Mouse (Mus musculus): ENCODE data around the gene Vps26b. TPM values are rescaled to one million over a fixed set of nuclear protein-coding genes. Genes with fewer than 3 reads are reported as not detected.

Vps26b gene
- polyA plus RNA-seq, 1 experiment from 2014 or later, result 28.1 TPM

- Histone ChIP-seq H3K9me3 (replicated peaks; ENCODE audit: low read length) (no peaks in the 10 kb centered on the region), H3K4me2 (ENCODE audit: low read length) (no peak overlapping the region), H3K27me3 (ENCODE audit: insufficient read depth, low read length) (no peaks in the 10 kb centered on the region), H3K36me3 (ENCODE audit: insufficient read depth, low read length) (peaks cover 24% of the 10 kb centered on the region), H3K27ac (no peak overlapping the region), H3K9ac (ENCODE audit: low read depth, low read length) (no peak overlapping the region), H3K4me1 (replicated peaks; ENCODE audit: insufficient read depth, low read length) (no peaks in the 10 kb centered on the region), H3K4me3 (replicated peaks; ENCODE audit: low read depth, low read length) (no peak overlapping the region)
- no peak for DNase-seq (ENCODE audit: low spot score)
- WGBS, result 94% methylated on average over 6 of the region's 6 CpGs
- ATAC-seq (replicated peaks; ENCODE audit: low FRiP score, low read depth), result no peak
- no peak for TF ChIP-seq CTCF (IDR thresholded peaks at IDR 0.05; ENCODE audit: low read depth)
Observed at GRCm38 (mm10) chr9:26985668-26986277, 44.1 kb downstream of the Vps26b start.

DNA sequence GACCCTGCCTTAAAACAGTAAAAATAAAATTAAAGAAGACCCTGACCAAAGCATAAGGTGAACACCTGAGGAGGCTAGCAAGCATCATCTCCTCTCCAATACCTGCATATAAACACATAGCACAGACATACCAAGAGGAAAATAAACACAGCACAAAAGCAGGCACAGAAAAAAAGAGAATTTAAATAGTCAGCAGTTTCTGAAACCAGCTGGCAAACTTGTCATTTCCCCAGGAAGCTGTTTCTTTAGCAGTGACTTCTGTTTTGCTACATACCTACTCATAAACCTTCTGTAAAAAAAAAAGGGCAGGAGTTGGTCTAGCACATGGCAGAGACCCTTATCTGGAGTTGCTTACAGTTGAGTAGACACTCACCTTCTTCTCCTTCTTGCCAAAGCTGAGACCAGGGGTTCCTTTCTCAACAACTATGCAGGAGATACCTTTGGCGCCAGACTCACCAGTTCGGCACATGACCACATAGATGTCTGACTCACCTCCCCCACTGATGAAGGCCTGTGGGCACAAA, 44.7 kb downstream of the Vps26b start:
- ATAC-seq (replicated peaks; ENCODE audit: low FRiP score, low read depth) (no peak), DNase-seq (ENCODE audit: low spot score) (no peak)
- WGBS, result 94% methylated on average over 2 of the region's 2 CpGs
- H3K4me3 ChIP-seq (replicated peaks; ENCODE audit: low read depth, low read length), result no peak overlapping the region
- H3K27ac ChIP-seq, result no peak overlapping the region
- no peak overlapping the region for H3K9ac ChIP-seq (ENCODE audit: low read depth, low read length)
- H3K4me2 ChIP-seq (ENCODE audit: low read length), result no peak overlapping the region
- H3K27me3 ChIP-seq (ENCODE audit: insufficient read depth, low read length), result no peaks in the 10 kb centered on the region
- no peak for TF ChIP-seq CTCF (IDR thresholded peaks at IDR 0.05; ENCODE audit: low read depth)
- no peaks in the 10 kb centered on the region for H3K9me3 ChIP-seq (replicated peaks; ENCODE audit: low read length)
- peaks cover 21% of the 10 kb centered on the region for H3K36me3 ChIP-seq (ENCODE audit: insufficient read depth, low read length)
- H3K4me1 ChIP-seq (replicated peaks; ENCODE audit: insufficient read depth, low read length), result no peaks in the 10 kb centered on the region

GRCm38 (mm10) chr9:26978776-26979175, 51.1 kb downstream of the Vps26b start:
- Histone ChIP-seq H3K27ac (no peak overlapping the region), H3K4me3 (replicated peaks; ENCODE audit: low read depth, low read length) (no peak overlapping the region), H3K9ac (ENCODE audit: low read depth, low read length) (no peak overlapping the region), H3K27me3 (ENCODE audit: insufficient read depth, low read length) (no peaks in the 10 kb centered on the region), H3K4me1 (replicated peaks; ENCODE audit: insufficient read depth, low read length) (no peaks in the 10 kb centered on the region), H3K9me3 (replicated peaks; ENCODE audit: low read length) (no peaks in the 10 kb centered on the region), H3K36me3 (ENCODE audit: insufficient read depth, low read length) (peaks cover 45% of the 10 kb centered on the region), H3K4me2 (ENCODE audit: low read length) (no peak overlapping the region)
- no peak for ATAC-seq (replicated peaks; ENCODE audit: low FRiP score, low read depth)
- TF ChIP-seq CTCF (IDR thresholded peaks at IDR 0.05; ENCODE audit: low read depth), result no peak
- no peak for DNase-seq (ENCODE audit: low spot score)
- WGBS, result 69% methylated on average over 3 of the region's 3 CpGs

DNA sequence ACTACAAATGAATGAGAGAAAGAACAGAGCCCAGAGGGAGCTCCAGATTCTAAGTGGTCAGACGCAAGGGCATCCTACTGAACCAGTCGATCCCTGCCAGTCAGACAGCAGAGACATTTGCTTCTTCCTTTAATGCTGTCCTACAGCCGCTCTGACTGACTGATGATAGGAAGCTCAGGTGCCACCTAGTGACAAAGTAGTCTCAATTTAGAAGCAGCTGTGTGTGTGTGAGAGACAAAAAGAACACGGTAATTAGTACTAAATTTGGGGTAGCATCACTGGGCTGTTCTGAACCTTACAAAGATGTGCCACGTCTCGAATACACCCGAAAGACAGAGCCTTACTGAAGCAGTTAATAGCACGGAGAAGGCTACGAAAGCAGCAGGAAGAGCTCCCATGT, 52.1 kb downstream of the Vps26b start:
- Histone ChIP-seq H3K4me3 (replicated peaks; ENCODE audit: low read depth, low read length) (no peak overlapping the region), H3K4me2 (ENCODE audit: low read length) (no peak overlapping the region), H3K9ac (ENCODE audit: low read depth, low read length) (no peak overlapping the region), H3K9me3 (replicated peaks; ENCODE audit: low read length) (no peaks in the 10 kb centered on the region), H3K27ac (no peak overlapping the region), H3K36me3 (ENCODE audit: insufficient read depth, low read length) (peaks cover 54% of the 10 kb centered on the region), H3K27me3 (ENCODE audit: insufficient read depth, low read length) (no peaks in the 10 kb centered on the region), H3K4me1 (replicated peaks; ENCODE audit: insufficient read depth, low read length) (no peaks in the 10 kb centered on the region)
- 88% methylated on average over 9 of the region's 9 CpGs for WGBS
- no peak for TF ChIP-seq CTCF (IDR thresholded peaks at IDR 0.05; ENCODE audit: low read depth)
- no peak for DNase-seq (ENCODE audit: low spot score)
- ATAC-seq (replicated peaks; ENCODE audit: low FRiP score, low read depth), result no peak

Other genes starting within 250 kb of the Vps26b start
- gene Glb1l2, start 223.6 kb downstream of the Vps26b start, polyA plus RNA-seq (2015; fragmentation: Nextera tagmentation; extraction: Ambion mirVana), result 47.5 and 50.2 TPM in 2 replicates
- not detected in 2 replicates for gene Glb1l3, start 169.2 kb downstream of the Vps26b start, polyA plus RNA-seq (2015; fragmentation: Nextera tagmentation; extraction: Ambion mirVana)
- gene Gm1110, start 107.0 kb downstream of the Vps26b start, polyA plus RNA-seq (2015; fragmentation: Nextera tagmentation; extraction: Ambion mirVana), result not detected in 2 replicates
- gene Acad8, start 30.5 kb downstream of the Vps26b start, polyA plus RNA-seq (2015; fragmentation: Nextera tagmentation; extraction: Ambion mirVana), result 45.9 and 52.2 TPM in 2 replicates
- 153 and 154 TPM in 2 replicates for gene Thyn1, start 30.4 kb downstream of the Vps26b start, polyA plus RNA-seq (2015; fragmentation: Nextera tagmentation; extraction: Ambion mirVana)
- 13.0 and 15.3 TPM in 2 replicates for gene Ncapd3, start 110 bp upstream of the Vps26b start, polyA plus RNA-seq (2015; fragmentation: Nextera tagmentation; extraction: Ambion mirVana)
- 56.8 TPM in 2 replicates for gene Jam3, start 125.4 kb upstream of the Vps26b start, polyA plus RNA-seq (2015; fragmentation: Nextera tagmentation; extraction: Ambion mirVana)